Mouse (Mus musculus) neural tube, embryonic 11.5 days (tissue): ENCODE measurements around the gene 1190005I06Rik. TPM values are rescaled to one million over a fixed set of nuclear protein-coding genes. Genes with fewer than 3 reads are reported as not detected.

Experiments used
- ATAC-seq: fragments of 200-750 bp; cut with Nextera tagmentation; 2 replicates; pipeline ENCODE4 v1.8.0; 2017; ENCODE audit warnings: moderate number of reproducible peaks, mild to moderate bottlenecking, moderate TSS enrichment, moderate library complexity; ENCODE audit not compliant: insufficient read depth, low FRiP score, low TSS enrichment
- DNase-seq: peaks from one replicate; pipeline ENCODE4 v3.0.0-alpha.2; 2015; ENCODE audit warnings: low spot score
- H3K27ac ChIP-seq: fragments of 300-500 bp; sonication (generic); 2 replicates; pipeline ENCODE4 v1.5.1; 2014; ENCODE audit warnings: low read depth, mild to moderate bottlenecking, low read length
- H3K27me3 ChIP-seq: fragments of 300-500 bp; sonication (generic); 2 replicates; pipeline ENCODE4 v1.6.1; 2014; ENCODE audit warnings: mild to moderate bottlenecking, low read length, mixed read lengths; ENCODE audit not compliant: control insufficient read depth, insufficient read depth
- H3K36me3 ChIP-seq: fragments of 300-500 bp; sonication (generic); 2 replicates; pipeline ENCODE4 v1.6.1; 2014; ENCODE audit warnings: mild to moderate bottlenecking, low read length, moderate library complexity, mixed read lengths; ENCODE audit not compliant: control insufficient read depth, insufficient read depth
- H3K4me1 ChIP-seq: fragments of 300-500 bp; sonication (generic); 2 replicates; pipeline ENCODE4 v1.6.1; 2014; ENCODE audit warnings: low read length, mixed read lengths; ENCODE audit not compliant: control insufficient read depth, insufficient read depth
- H3K4me2 ChIP-seq: fragments of 300-500 bp; sonication (generic); 2 replicates; pipeline ENCODE4 v1.6.1; 2014; ENCODE audit warnings: low read depth, mild to moderate bottlenecking, moderate library complexity
- H3K4me3 ChIP-seq: fragments of 300-500 bp; sonication (generic); 2 replicates; pipeline ENCODE4 v1.5.1; 2014; ENCODE audit warnings: low read depth, low read length
- H3K9ac ChIP-seq: fragments of 300-500 bp; sonication (generic); 2 replicates; pipeline ENCODE4 v1.6.1; 2014; ENCODE audit warnings: mild to moderate bottlenecking, low read length
- H3K9me3 ChIP-seq: fragments of 300-500 bp; sonication (generic); 2 replicates; pipeline ENCODE4 v1.6.1; 2016; ENCODE audit warnings: low read length; ENCODE audit not compliant: control insufficient read depth
- WGBS: fragments of 180-500 bp; shearing (Covaris S2); extraction: QIAGEN DNeasy Blood & Tissue Kit; methylation state at CpG from one replicate; pipeline ENCODE4 v1.1.7; 2014; 5-methylcytosine and 5-hydroxymethylcytosine counted together
- polyA plus RNA-seq: library from polyadenylated mRNA; unstranded; fragments of >200 nt; fragmentation: Nextera tagmentation; extraction: Ambion mirVana; gene quantifications from 2 replicates; pipeline ENCODE4 v1.2.1, GENCODE M21; 2014

The 1190005I06Rik gene
- 2.5 and 2.6 TPM in 2 replicates for polyA plus RNA-seq

- 65% methylated on average over 7 of the region's 7 CpGs for WGBS
- no peaks in the 10 kb centered on the region for H3K36me3 ChIP-seq
- H3K4me3 ChIP-seq = no peak within 1 kb of the TSS
- no peaks in the 10 kb centered on the region for H3K9me3 ChIP-seq
- ATAC-seq (no peak), DNase-seq (no peak)
- H3K27ac ChIP-seq = no peak within 1 kb of the TSS
- H3K9ac ChIP-seq = no peak within 1 kb of the TSS
- H3K4me1 ChIP-seq = no peaks in the 10 kb centered on the region
- no peak within 1 kb of the TSS for H3K4me2 ChIP-seq
- H3K27me3 ChIP-seq = no peaks in the 10 kb centered on the region
Measured at GRCm38 (mm10) chr8:120647532-120647931, at the start of gene 1190005I06Rik. Gene 1190005I06Rik (minus strand): TSS chr8:120647632.

DNA sequence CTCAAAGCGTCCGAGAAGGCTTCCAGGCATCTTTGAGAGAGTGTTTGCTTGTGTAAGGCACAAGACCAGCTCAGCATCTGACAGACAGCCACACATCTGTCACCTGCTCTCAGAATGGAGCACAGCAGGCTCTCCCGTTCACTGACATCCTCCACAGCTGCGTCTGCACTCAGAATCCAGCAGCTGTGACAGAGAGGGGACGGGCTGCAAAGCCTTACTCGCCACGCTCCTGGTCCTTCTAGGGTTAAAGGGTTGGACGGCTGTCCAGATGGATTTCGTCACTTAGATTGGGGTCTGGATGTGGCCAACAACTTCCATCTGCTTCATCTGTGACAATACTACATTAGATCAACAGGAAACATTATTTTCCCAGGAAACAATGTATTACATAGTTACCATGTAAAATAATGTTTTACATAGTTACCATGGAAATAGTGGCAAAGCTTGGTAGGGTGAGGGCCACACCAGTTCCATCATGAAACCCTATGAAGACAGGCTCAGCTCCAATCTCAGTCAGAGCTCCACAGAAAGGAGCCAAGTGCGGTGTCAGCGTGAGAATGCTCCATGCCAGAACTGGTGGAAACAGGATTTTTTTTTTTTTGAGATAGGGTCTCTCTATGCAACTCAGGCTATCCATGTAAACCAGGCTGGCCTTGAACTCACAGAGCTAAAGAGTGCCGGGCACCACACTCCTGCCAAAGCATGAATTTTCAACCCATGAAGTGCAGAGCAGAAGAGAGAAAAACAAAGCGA lies 49.1 kb upstream of the 1190005I06Rik start:
- no peak for ATAC-seq
- no peaks in the 10 kb centered on the region for H3K4me1 ChIP-seq
- no peak overlapping the region for H3K9ac ChIP-seq
- no peaks in the 10 kb centered on the region for H3K9me3 ChIP-seq
- no peaks in the 10 kb centered on the region for H3K27me3 ChIP-seq
- no peak overlapping the region for H3K4me3 ChIP-seq
- H3K4me2 ChIP-seq = no peak overlapping the region
- no peak for DNase-seq
- H3K27ac ChIP-seq = no peak overlapping the region
- no peaks in the 10 kb centered on the region for H3K36me3 ChIP-seq
- 62% methylated on average over 13 of the region's 13 CpGs for WGBS

DNA sequence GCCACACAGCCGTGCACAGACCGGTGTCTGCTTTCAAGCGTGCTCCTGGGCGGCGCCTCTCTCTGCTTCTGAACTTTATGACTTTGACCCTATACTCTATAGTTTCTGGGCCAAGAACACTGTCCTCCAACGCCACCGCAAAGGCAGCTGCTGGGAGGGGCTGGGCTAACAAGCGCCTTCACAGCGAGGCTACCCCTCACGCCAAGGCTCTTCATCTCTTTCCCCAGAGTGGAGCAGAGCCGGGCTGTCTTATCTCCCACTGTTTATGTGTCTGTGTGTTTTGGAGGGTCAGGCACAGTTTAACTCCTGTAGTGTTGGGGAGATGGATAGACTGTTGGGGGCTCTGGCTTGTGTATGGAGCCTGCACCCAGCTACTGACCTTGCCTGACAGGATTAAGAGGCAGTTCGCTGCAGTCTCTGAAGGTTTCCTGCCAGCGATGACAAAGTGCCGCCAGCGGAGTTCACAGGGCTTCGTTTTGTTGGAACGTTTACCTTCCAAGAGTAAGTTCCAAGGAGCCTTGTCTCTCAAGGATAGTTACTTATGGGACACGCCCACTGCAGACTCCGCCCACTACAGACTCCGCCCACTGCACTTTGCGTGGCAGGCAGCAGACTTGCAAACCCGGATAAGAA lies 46.5 kb upstream of the 1190005I06Rik start:
- no peak overlapping the region for H3K9ac ChIP-seq
- H3K27ac ChIP-seq = no peak overlapping the region
- H3K27me3 ChIP-seq = no peaks in the 10 kb centered on the region
- 53% methylated on average over 22 of the region's 22 CpGs for WGBS
- no peaks in the 10 kb centered on the region for H3K9me3 ChIP-seq
- no peaks in the 10 kb centered on the region for H3K36me3 ChIP-seq
- DNase-seq (no peak), ATAC-seq (no peak)
- no peak overlapping the region for H3K4me3 ChIP-seq
- H3K4me2 ChIP-seq = no peak overlapping the region
- no peaks in the 10 kb centered on the region for H3K4me1 ChIP-seq

- Histone ChIP-seq H3K9me3 (no peaks in the 10 kb centered on the region), H3K36me3 (no peaks in the 10 kb centered on the region), H3K4me3 (no peak overlapping the region), H3K27ac (no peak overlapping the region), H3K4me1 (no peaks in the 10 kb centered on the region), H3K4me2 (no peak overlapping the region), H3K9ac (no peak overlapping the region), H3K27me3 (no peaks in the 10 kb centered on the region)
- DNase-seq (no peak), ATAC-seq (no peak)
- 63% methylated on average over 4 of the region's 4 CpGs for WGBS
Measured at GRCm38 (mm10) chr8:120692934-120693333, 45.5 kb upstream of the 1190005I06Rik start.

GRCm38 (mm10) chr8:120688511-120688910 lies 41.1 kb upstream of the 1190005I06Rik start:
- no peak overlapping the region for H3K4me3 ChIP-seq
- H3K4me2 ChIP-seq = no peak overlapping the region
- DNase-seq (no peak), ATAC-seq (no peak)
- H3K27me3 ChIP-seq = no peaks in the 10 kb centered on the region
- no peaks in the 10 kb centered on the region for H3K36me3 ChIP-seq
- H3K27ac ChIP-seq = no peak overlapping the region
- WGBS = 88% methylated on average over 7 of the region's 7 CpGs
- H3K4me1 ChIP-seq = no peaks in the 10 kb centered on the region
- no peak overlapping the region for H3K9ac ChIP-seq
- H3K9me3 ChIP-seq = no peaks in the 10 kb centered on the region

DNA sequence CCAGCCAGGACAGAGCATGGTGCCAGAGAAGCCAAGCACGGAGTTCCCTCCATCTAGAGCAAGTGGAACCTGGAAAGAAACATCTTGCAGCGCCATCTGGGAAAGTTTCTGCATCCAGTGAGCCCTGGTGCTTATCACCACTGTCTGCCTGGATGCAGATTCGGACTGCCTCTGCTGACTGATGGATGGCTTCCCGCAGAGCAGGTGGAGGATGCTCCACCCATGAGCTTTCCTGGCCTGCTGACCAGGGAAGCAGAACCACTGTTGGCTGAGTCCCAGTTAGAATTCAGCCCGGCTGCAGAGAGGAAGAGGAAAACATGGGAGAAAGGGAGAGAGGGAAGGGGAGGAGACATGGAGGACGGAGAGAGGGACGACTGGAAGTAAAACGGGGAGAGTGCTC lies 40.4 kb upstream of the 1190005I06Rik start:
- 79% methylated on average over 8 of the region's 8 CpGs for WGBS
- no peaks in the 10 kb centered on the region for H3K9me3 ChIP-seq
- H3K36me3 ChIP-seq = no peaks in the 10 kb centered on the region
- no peak overlapping the region for H3K9ac ChIP-seq
- H3K27ac ChIP-seq = no peak overlapping the region
- no peak overlapping the region for H3K4me3 ChIP-seq
- ATAC-seq (no peak), DNase-seq (no peak)
- H3K4me1 ChIP-seq = no peaks in the 10 kb centered on the region
- no peak overlapping the region for H3K4me2 ChIP-seq
- H3K27me3 ChIP-seq = no peaks in the 10 kb centered on the region

- 80% methylated on average over 5 of the region's 5 CpGs for WGBS
- no peak overlapping the region for H3K27ac ChIP-seq
- H3K9ac ChIP-seq = no peak overlapping the region
- H3K9me3 ChIP-seq = no peaks in the 10 kb centered on the region
- H3K36me3 ChIP-seq = no peaks in the 10 kb centered on the region
- ATAC-seq = no peak
- H3K4me3 ChIP-seq = no peak overlapping the region
- H3K27me3 ChIP-seq = no peaks in the 10 kb centered on the region
- no peak for DNase-seq
- no peaks in the 10 kb centered on the region for H3K4me1 ChIP-seq
- H3K4me2 ChIP-seq = no peak overlapping the region
Measured at GRCm38 (mm10) chr8:120686576-120686975, 39.1 kb upstream of the 1190005I06Rik start.

DNA sequence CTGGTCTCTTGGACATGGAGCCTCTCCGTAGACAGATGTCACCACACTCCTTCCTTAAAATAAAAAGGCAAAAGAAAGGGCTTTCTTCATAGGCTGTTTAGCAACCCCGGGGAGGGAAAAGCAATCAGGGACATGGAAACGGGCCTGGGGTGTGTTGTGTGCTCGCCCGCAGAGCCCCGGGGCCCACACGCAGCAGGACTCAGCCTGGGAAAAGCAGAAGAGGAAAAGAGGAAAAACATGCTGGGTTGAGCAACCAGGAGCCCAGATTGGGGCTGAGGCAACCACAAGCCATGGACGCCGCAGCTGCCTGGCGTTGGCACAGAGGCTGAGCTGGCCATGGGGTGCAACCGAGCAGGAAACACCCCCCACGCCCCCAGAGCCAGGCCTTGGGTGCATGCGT lies 38.6 kb upstream of the 1190005I06Rik start:
- no peak overlapping the region for H3K4me2 ChIP-seq
- no peak overlapping the region for H3K9ac ChIP-seq
- no peaks in the 10 kb centered on the region for H3K27me3 ChIP-seq
- 85% methylated on average over 13 of the region's 13 CpGs for WGBS
- no peak for DNase-seq
- no peaks in the 10 kb centered on the region for H3K36me3 ChIP-seq
- no peak overlapping the region for H3K4me3 ChIP-seq
- no peak overlapping the region for H3K27ac ChIP-seq
- no peaks in the 10 kb centered on the region for H3K9me3 ChIP-seq
- H3K4me1 ChIP-seq = no peaks in the 10 kb centered on the region
- ATAC-seq = no peak

DNA sequence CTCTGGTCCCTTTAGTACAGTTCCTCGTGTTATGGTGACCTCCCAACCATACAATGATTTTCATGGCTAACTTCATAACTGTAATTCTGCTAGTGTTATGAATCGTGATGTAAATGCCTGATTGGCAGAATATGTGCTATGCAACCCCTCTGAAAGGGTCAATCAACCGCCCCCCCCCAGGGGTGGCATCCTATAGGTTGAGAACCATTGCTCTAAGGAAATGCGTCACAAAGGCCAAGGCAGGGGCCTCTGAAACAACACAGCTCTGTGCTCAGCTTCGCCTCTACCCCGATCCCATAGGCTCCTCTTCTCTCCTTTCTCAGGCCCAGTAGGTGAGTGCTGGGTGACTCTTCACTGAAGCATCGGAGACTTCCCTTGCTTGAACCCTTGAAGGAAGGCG lies 38.2 kb upstream of the 1190005I06Rik start:
- ATAC-seq (no peak), DNase-seq (no peak)
- H3K4me1 ChIP-seq = no peaks in the 10 kb centered on the region
- no peaks in the 10 kb centered on the region for H3K36me3 ChIP-seq
- H3K4me3 ChIP-seq = no peak overlapping the region
- H3K9ac ChIP-seq = no peak overlapping the region
- H3K27me3 ChIP-seq = no peaks in the 10 kb centered on the region
- no peak overlapping the region for H3K27ac ChIP-seq
- 76% methylated on average over 8 of the region's 8 CpGs for WGBS
- no peaks in the 10 kb centered on the region for H3K9me3 ChIP-seq
- no peak overlapping the region for H3K4me2 ChIP-seq
